Mouse (Mus musculus): ENCODE data around the gene Gm15217. TPM values are rescaled to one million over a fixed set of nuclear protein-coding genes. Genes with fewer than 3 reads are reported as not detected.

Gm15217 gene
- polyA plus RNA-seq (2012; rRNA removed): not detected in 2 replicates

GRCm38 (mm10) chr14:46379285-46379684, at the start of gene Gm15217:
Gene Gm15217 (plus strand): TSS chr14:46379414.
- 62% methylated on average over 12 of the region's 12 CpGs for WGBS

DNA sequence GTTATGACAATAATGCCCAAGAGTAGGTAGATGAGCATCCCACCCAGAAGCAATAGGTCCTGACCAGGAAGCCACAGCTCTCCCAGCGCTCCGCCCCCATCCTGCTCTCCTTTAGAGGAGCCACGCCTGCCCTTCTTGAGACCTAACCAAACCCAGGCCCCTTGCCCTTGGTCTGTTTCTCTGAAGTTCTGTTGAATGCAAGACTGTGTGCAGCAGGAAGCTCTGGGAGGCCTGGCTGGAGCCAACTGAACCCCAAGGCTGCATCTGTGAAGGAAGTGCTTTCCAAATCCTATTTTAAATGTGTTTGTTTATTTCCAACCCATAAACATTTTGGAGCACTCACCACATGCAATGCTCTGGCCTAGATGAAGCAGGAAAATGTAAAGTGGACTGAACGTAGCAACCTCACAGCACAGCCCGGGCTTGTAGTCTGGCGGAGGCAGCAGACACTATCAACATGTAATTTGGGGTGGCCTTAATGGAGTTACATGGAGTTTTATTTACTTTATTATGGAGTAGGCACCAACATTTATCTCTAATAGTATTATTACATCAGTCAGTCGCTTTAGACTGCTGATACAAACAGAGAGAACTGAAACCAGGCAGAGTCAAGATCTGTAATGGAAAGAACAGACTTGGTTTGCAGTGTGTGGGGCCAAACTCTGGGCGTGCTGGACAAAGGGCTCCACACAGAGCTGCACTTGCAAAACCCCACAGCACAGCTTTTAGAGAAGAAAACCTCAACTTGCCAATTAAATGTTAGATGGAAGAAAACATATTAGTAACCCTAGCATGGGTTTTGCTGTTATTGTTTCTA, 45.6 kb upstream of the Gm15217 start:
- 68% methylated on average over 8 of the region's 8 CpGs for WGBS
- no peak for DNase-seq (ENCODE audit: low read depth, low spot score)

More at GRCm38 (mm10) chr14:46379285-46379684, at the start of gene Gm15217:
- DNase-seq (ENCODE audit: low read depth, low spot score): no peak

- WGBS: 64% methylated on average over 11 of the region's 11 CpGs
- no peak for DNase-seq (ENCODE audit: low read depth, low spot score)
These were observed 40.4 kb upstream of the Gm15217 start for GRCm38 (mm10) chr14:46338801-46339200.

DNA sequence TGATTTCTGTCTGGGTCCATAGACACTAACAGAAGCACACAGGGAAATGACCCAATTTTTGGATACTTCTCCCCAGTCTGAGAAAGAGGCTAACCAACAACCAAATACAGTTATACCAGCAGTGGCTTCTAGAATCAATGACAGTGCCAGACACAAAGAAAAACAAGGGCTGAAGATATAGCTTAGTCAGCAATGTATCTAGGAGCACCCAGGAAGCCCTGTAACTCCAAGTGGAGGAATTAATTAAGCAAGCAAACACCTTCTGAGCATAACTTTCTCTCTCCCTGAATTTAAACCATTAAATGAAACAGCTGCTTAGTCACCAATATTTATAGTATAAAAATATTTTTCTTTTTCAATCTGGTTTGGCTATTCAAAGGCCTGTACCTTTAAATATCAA, 34.5 kb upstream of the Gm15217 start:
- no peak for DNase-seq (ENCODE audit: low read depth, low spot score)

GRCm38 (mm10) chr14:46357286-46357685, 21.9 kb upstream of the Gm15217 start:
- DNase-seq (ENCODE audit: low read depth, low spot score): no peak
- 80% methylated on average over 7 of the region's 7 CpGs for WGBS

DNA sequence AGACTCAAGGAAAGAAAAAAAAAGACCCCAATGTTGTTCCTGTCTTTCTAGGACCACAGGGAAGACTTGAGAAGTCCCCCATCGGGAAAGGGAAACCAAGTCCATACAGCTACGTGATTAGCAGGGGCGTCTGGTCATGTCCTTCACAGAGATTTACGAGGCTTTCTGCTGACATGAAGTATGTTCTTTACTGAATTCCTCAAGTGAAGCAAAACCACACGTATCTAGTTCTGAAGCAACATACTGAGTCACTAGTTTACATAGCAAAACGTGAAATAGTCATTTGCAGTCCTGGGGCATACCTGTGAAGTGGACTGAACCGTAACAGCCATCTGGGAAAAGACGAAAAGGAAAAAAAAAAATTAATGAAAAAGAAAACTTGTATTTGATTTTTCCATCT, 21.5 kb upstream of the Gm15217 start:
- 55% methylated on average over 8 of the region's 8 CpGs for WGBS
- no peak for DNase-seq (ENCODE audit: low read depth, low spot score)

GRCm38 (mm10) chr14:46363209-46363608, 16.0 kb upstream of the Gm15217 start:
- DNase-seq (ENCODE audit: low read depth, low spot score): no peak
- 30% methylated on average over 10 of the region's 10 CpGs for WGBS

DNA sequence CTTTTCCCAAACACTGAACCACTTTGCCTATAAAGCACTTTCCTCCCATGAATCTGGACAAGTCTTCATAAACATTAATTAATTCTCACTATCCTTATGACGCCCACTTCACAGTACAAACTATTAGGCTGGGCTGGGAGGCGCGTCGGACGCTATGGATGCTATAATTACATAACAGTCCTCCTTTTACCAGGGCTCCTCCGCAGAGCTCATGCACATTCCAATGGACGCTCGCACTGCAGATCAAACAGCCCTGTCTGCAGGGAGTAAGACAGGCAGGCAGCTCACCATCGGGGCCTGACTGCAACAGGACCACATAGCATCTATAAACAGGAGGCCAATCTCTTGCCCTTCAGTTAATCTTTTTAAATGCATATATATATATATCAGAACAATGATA, 6.8 kb upstream of the Gm15217 start:
- DNase-seq (ENCODE audit: low read depth, low spot score): no peak
- 34% methylated on average over 9 of the region's 9 CpGs for WGBS

- DNase-seq (ENCODE audit: low read depth, low spot score): no peak
- 53% methylated on average over 5 of the region's 5 CpGs for WGBS
These were observed 3.4 kb upstream of the Gm15217 start for GRCm38 (mm10) chr14:46375796-46376195.

- DNase-seq (ENCODE audit: low read depth, low spot score): no peak
These were observed 1.1 kb downstream of the Gm15217 start for GRCm38 (mm10) chr14:46380286-46380721.

DNA sequence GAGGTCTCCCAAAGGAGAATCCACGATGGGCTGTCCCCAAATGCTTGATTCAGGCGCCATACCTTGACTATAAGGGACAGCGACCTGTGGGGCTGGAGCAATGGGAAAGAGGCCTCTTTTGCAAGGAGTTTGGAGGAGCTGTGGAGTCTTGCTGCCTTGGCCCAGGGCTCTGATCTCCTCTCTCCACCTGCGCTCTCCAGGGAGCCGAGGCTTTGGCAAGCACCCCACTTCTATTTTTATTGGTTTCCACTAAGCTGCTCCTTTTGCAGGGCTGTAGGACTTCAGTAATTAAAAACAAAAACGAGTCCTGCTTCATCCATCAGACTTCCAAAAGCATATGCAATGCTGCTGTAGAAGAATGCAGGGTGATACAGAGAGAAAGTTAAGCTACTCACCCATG, 2.2 kb downstream of the Gm15217 start:
- no peak for DNase-seq (ENCODE audit: low read depth, low spot score)
- WGBS: 48% methylated on average over 6 of the region's 6 CpGs

More at GRCm38 (mm10) chr14:46380286-46380721, 1.1 kb downstream of the Gm15217 start:
- WGBS: 26% methylated on average over 31 of the region's 31 CpGs

- WGBS: 20% methylated on average over 14 of the region's 14 CpGs
- no peak for DNase-seq (ENCODE audit: low read depth, low spot score)
These were observed 5.9 kb downstream of the Gm15217 start for GRCm38 (mm10) chr14:46384946-46385691.

- WGBS: 2% methylated on average over 39 of the region's 39 CpGs
- no peak for DNase-seq (ENCODE audit: low read depth, low spot score)
These were observed 6.7 kb downstream of the Gm15217 start for GRCm38 (mm10) chr14:46385701-46386477.

GRCm38 (mm10) chr14:46386478-46387356, 7.5 kb downstream of the Gm15217 start:
- DNase-seq (ENCODE audit: low read depth, low spot score): no peak
- 2% methylated on average over 28 of the region's 28 CpGs for WGBS

GRCm38 (mm10) chr14:46387357-46387671, 8.1 kb downstream of the Gm15217 start:
- 1% methylated on average over 27 of the region's 27 CpGs for WGBS
- DNase-seq (ENCODE audit: low read depth, low spot score): no peak

- no peak for DNase-seq (ENCODE audit: low read depth, low spot score)
- WGBS: 2% methylated on average over 41 of the region's 41 CpGs
These were observed 8.7 kb downstream of the Gm15217 start for GRCm38 (mm10) chr14:46387821-46388481.

GRCm38 (mm10) chr14:46388636-46389035, 9.4 kb downstream of the Gm15217 start:
- DNase-seq (ENCODE audit: low read depth, low spot score): no peak
- 2% methylated on average over 27 of the region's 27 CpGs for WGBS

GRCm38 (mm10) chr14:46389438-46390248, 10.4 kb downstream of the Gm15217 start:
- 9% methylated on average over 24 of the region's 24 CpGs for WGBS

More at GRCm38 (mm10) chr14:46389438-46390248, 10.4 kb downstream of the Gm15217 start:
- no peak for DNase-seq (ENCODE audit: low read depth, low spot score)

Measured in large intestine, adult 2 months (tissue).